Mouse (Mus musculus) frontal cortex, postnatal 36 days (tissue): ENCODE results near the gene Cacna1c.

Experiments
- DNase-seq, 2 experiments: peaks; one replicate each; pipeline ENCODE4 v3.0.0; 2022; ENCODE audit warnings: low spot score in 2 of 2

Cacna1c gene

GRCm38 (mm10) chr6:118923212-118923577 is 273.0 kb downstream of the Cacna1c start:
- DNase-seq = no peak

- peak; percentile 71 to 74 for DNase-seq
These were observed 273.6 kb downstream of the Cacna1c start for GRCm38 (mm10) chr6:118922328-118923211.

GRCm38 (mm10) chr6:118908176-118908575 is 288.0 kb downstream of the Cacna1c start:
- DNase-seq = no peak

- DNase-seq = no peak
These were observed 288.5 kb downstream of the Cacna1c start for GRCm38 (mm10) chr6:118907704-118908103.

GRCm38 (mm10) chr6:118906878-118907277 is 289.3 kb downstream of the Cacna1c start:
- DNase-seq = no peak

GRCm38 (mm10) chr6:118899688-118900087 is 296.5 kb downstream of the Cacna1c start:
- DNase-seq = no peak

GRCm38 (mm10) chr6:118897101-118897500 is 299.1 kb downstream of the Cacna1c start:
- DNase-seq = no peak

- peak in 1 of 2 experiments; percentile 28 for DNase-seq
These were observed 302.2 kb downstream of the Cacna1c start for GRCm38 (mm10) chr6:118894043-118894442.

GRCm38 (mm10) chr6:118889441-118889840 is 306.8 kb downstream of the Cacna1c start:
- DNase-seq = no peak

- no peak for DNase-seq
These were observed 309.2 kb downstream of the Cacna1c start for GRCm38 (mm10) chr6:118887032-118887431.

- peak in 1 of 2 experiments; percentile 63 for DNase-seq
These were observed 311.3 kb downstream of the Cacna1c start for GRCm38 (mm10) chr6:118884961-118885360.

GRCm38 (mm10) chr6:118884073-118884551 is 312.1 kb downstream of the Cacna1c start:
- no peak for DNase-seq

GRCm38 (mm10) chr6:118876204-118876603 is 320.0 kb downstream of the Cacna1c start:
- no peak for DNase-seq

- no peak for DNase-seq
These were observed 325.9 kb downstream of the Cacna1c start for GRCm38 (mm10) chr6:118870241-118870841.

GRCm38 (mm10) chr6:118867384-118867783 is 328.8 kb downstream of the Cacna1c start:
- DNase-seq = no peak

- DNase-seq = no peak
These were observed 329.3 kb downstream of the Cacna1c start for GRCm38 (mm10) chr6:118866889-118867288.

GRCm38 (mm10) chr6:118865777-118866380 is 330.3 kb downstream of the Cacna1c start:
- DNase-seq = no peak

- DNase-seq = no peak
These were observed 331.3 kb downstream of the Cacna1c start for GRCm38 (mm10) chr6:118864696-118865620.

GRCm38 (mm10) chr6:118862727-118863126 is 333.5 kb downstream of the Cacna1c start:
- no peak for DNase-seq

GRCm38 (mm10) chr6:118862091-118862490 is 334.1 kb downstream of the Cacna1c start:
- DNase-seq = no peak

GRCm38 (mm10) chr6:118858431-118858830 is 337.8 kb downstream of the Cacna1c start:
- DNase-seq = no peak
